Mouse (Mus musculus): ENCODE data around the gene Pold3. TPM values are rescaled to one million over a fixed set of nuclear protein-coding genes. Genes with fewer than 3 reads are reported as not detected.
A peak's percentile ranks its signal among the peaks of the same experiment; 100 is the strongest.

Pold3 gene
- polyA plus RNA-seq, 1 experiment from 2014 or later, result 21.8 TPM

GRCm38 (mm10) chr7:100100031-100100595 lies 21.3 kb downstream of the Pold3 start:
- 80% methylated on average over 5 of the region's 5 CpGs for WGBS (ENCODE audit: insufficient replicate concordance)
- peaks cover 74% of the 10 kb centered on the region for H3K36me3 ChIP-seq (replicated peaks; ENCODE audit: insufficient read depth, low read length)
- no peak for ATAC-seq
- no peak overlapping the region for H3K9ac ChIP-seq (replicated peaks)
- no peak overlapping the region for H3K4me2 ChIP-seq (ENCODE audit: low read depth, low read length)
- no peak for DNase-seq
- no peaks in the 10 kb centered on the region for H3K9me3 ChIP-seq (ENCODE audit: low read length)
- no peak overlapping the region for H3K4me3 ChIP-seq (ENCODE audit: low read depth, low read length)
- no peaks in the 10 kb centered on the region for H3K27me3 ChIP-seq (ENCODE audit: insufficient read depth, low read length)
- TF ChIP-seq EP300 (IDR thresholded peaks at IDR 0.05; ENCODE audit: low read depth), result no peak
- TF ChIP-seq CTCF (IDR thresholded peaks at IDR 0.05; ENCODE audit: low read depth), result no peak
- no peaks in the 10 kb centered on the region for H3K4me1 ChIP-seq (ENCODE audit: insufficient read depth)
- H3K27ac ChIP-seq (ENCODE audit: low read depth), result no peak overlapping the region

GRCm38 (mm10) chr7:100086891-100087290 lies 34.5 kb downstream of the Pold3 start:
- H3K4me2 ChIP-seq (ENCODE audit: low read depth, low read length), result no peak overlapping the region
- TF ChIP-seq CTCF (IDR thresholded peaks at IDR 0.05; ENCODE audit: low read depth), result no peak
- no peak for TF ChIP-seq EP300 (IDR thresholded peaks at IDR 0.05; ENCODE audit: low read depth)
- H3K9me3 ChIP-seq (ENCODE audit: low read length), result no peaks in the 10 kb centered on the region
- WGBS (ENCODE audit: insufficient replicate concordance), result 94% methylated on average over 5 of the region's 5 CpGs
- H3K36me3 ChIP-seq (replicated peaks; ENCODE audit: insufficient read depth, low read length), result peaks cover 76% of the 10 kb centered on the region
- DNase-seq, result no peak
- no peak overlapping the region for H3K9ac ChIP-seq (replicated peaks)
- no peak overlapping the region for H3K27ac ChIP-seq (ENCODE audit: low read depth)
- no peaks in the 10 kb centered on the region for H3K4me1 ChIP-seq (ENCODE audit: insufficient read depth)
- no peak for ATAC-seq
- no peaks in the 10 kb centered on the region for H3K27me3 ChIP-seq (ENCODE audit: insufficient read depth, low read length)
- H3K4me3 ChIP-seq (ENCODE audit: low read depth, low read length), result no peak overlapping the region

- Histone ChIP-seq H3K4me2 (ENCODE audit: low read depth, low read length) (no peak overlapping the region), H3K27ac (ENCODE audit: low read depth) (no peak overlapping the region), H3K4me1 (ENCODE audit: insufficient read depth) (no peaks in the 10 kb centered on the region), H3K9me3 (ENCODE audit: low read length) (no peaks in the 10 kb centered on the region), H3K27me3 (ENCODE audit: insufficient read depth, low read length) (no peaks in the 10 kb centered on the region), H3K36me3 (replicated peaks; ENCODE audit: insufficient read depth, low read length) (peaks cover 77% of the 10 kb centered on the region), H3K4me3 (ENCODE audit: low read depth, low read length) (no peak overlapping the region), H3K9ac (replicated peaks) (no peak overlapping the region)
- no peak for ATAC-seq
- TF ChIP-seq CTCF (IDR thresholded peaks at IDR 0.05; ENCODE audit: low read depth), result no peak
- TF ChIP-seq EP300 (IDR thresholded peaks at IDR 0.05; ENCODE audit: low read depth), result no peak
- no peak for DNase-seq
- 93% methylated on average over 8 of the region's 8 CpGs for WGBS (ENCODE audit: insufficient replicate concordance)
Observed at GRCm38 (mm10) chr7:100086159-100086755, 35.1 kb downstream of the Pold3 start.

GRCm38 (mm10) chr7:100083812-100084211 lies 37.6 kb downstream of the Pold3 start:
- no peak for TF ChIP-seq EP300 (IDR thresholded peaks at IDR 0.05; ENCODE audit: low read depth)
- peak; percentile 22; the same call in 1 of the 2 replicates for TF ChIP-seq CTCF (IDR thresholded peaks at IDR 0.05; ENCODE audit: low read depth)
- Histone ChIP-seq H3K27me3 (ENCODE audit: insufficient read depth, low read length) (no peaks in the 10 kb centered on the region), H3K27ac (ENCODE audit: low read depth) (no peak overlapping the region), H3K4me2 (ENCODE audit: low read depth, low read length) (no peak overlapping the region), H3K4me3 (ENCODE audit: low read depth, low read length) (no peak overlapping the region), H3K4me1 (ENCODE audit: insufficient read depth) (no peaks in the 10 kb centered on the region), H3K36me3 (replicated peaks; ENCODE audit: insufficient read depth, low read length) (peaks cover 59% of the 10 kb centered on the region), H3K9me3 (ENCODE audit: low read length) (no peaks in the 10 kb centered on the region), H3K9ac (replicated peaks) (no peak overlapping the region)
- DNase-seq, result no peak
- ATAC-seq, result no peak
- WGBS (ENCODE audit: insufficient replicate concordance), result 83% methylated on average over 6 of the region's 6 CpGs

- Histone ChIP-seq H3K4me2 (ENCODE audit: low read depth, low read length) (no peak overlapping the region), H3K36me3 (replicated peaks; ENCODE audit: insufficient read depth, low read length) (peaks cover 53% of the 10 kb centered on the region), H3K9me3 (ENCODE audit: low read length) (no peaks in the 10 kb centered on the region), H3K4me1 (ENCODE audit: insufficient read depth) (no peaks in the 10 kb centered on the region), H3K27me3 (ENCODE audit: insufficient read depth, low read length) (no peaks in the 10 kb centered on the region), H3K27ac (ENCODE audit: low read depth) (no peak overlapping the region), H3K9ac (replicated peaks) (no peak overlapping the region), H3K4me3 (ENCODE audit: low read depth, low read length) (no peak overlapping the region)
- WGBS (ENCODE audit: insufficient replicate concordance), result 93% methylated on average over 6 of the region's 6 CpGs
- ATAC-seq (no peak), DNase-seq (no peak)
- TF ChIP-seq CTCF (IDR thresholded peaks at IDR 0.05; ENCODE audit: low read depth), result no peak
- no peak for TF ChIP-seq EP300 (IDR thresholded peaks at IDR 0.05; ENCODE audit: low read depth)
Observed at GRCm38 (mm10) chr7:100082836-100083235, 38.5 kb downstream of the Pold3 start.

GRCm38 (mm10) chr7:100080087-100080781 lies 41.1 kb downstream of the Pold3 start:
- Histone ChIP-seq H3K36me3 (replicated peaks; ENCODE audit: insufficient read depth, low read length) (peaks cover 29% of the 10 kb centered on the region), H3K9me3 (ENCODE audit: low read length) (no peaks in the 10 kb centered on the region), H3K27ac (ENCODE audit: low read depth) (no peak overlapping the region), H3K4me3 (ENCODE audit: low read depth, low read length) (no peak overlapping the region), H3K4me2 (ENCODE audit: low read depth, low read length) (no peak overlapping the region), H3K4me1 (ENCODE audit: insufficient read depth) (no peaks in the 10 kb centered on the region), H3K9ac (replicated peaks) (no peak overlapping the region), H3K27me3 (ENCODE audit: insufficient read depth, low read length) (no peaks in the 10 kb centered on the region)
- TF ChIP-seq EP300 (IDR thresholded peaks at IDR 0.05; ENCODE audit: low read depth), result no peak
- DNase-seq (no peak), ATAC-seq (no peak)
- 75% methylated on average over 12 of the region's 12 CpGs for WGBS (ENCODE audit: insufficient replicate concordance)

Data from liver, postnatal 0 days (tissue).